Mouse (Mus musculus) B cell, adult (primary cell): Measurements from ENCODE around the gene Syngr4. TPM values are rescaled to one million over a fixed set of nuclear protein-coding genes. Genes with fewer than 3 reads are reported as not detected.

ENCODE experiments used
- total RNA-seq: library from RNA; stranded (reverse); gene quantifications from 4 replicates; pipeline ENCODE4 v1.2.4, GENCODE M21; 2023; ENCODE audit not compliant: inconsistent age

Syngr4 gene
- total RNA-seq: not detected in 4 replicates

DNA sequence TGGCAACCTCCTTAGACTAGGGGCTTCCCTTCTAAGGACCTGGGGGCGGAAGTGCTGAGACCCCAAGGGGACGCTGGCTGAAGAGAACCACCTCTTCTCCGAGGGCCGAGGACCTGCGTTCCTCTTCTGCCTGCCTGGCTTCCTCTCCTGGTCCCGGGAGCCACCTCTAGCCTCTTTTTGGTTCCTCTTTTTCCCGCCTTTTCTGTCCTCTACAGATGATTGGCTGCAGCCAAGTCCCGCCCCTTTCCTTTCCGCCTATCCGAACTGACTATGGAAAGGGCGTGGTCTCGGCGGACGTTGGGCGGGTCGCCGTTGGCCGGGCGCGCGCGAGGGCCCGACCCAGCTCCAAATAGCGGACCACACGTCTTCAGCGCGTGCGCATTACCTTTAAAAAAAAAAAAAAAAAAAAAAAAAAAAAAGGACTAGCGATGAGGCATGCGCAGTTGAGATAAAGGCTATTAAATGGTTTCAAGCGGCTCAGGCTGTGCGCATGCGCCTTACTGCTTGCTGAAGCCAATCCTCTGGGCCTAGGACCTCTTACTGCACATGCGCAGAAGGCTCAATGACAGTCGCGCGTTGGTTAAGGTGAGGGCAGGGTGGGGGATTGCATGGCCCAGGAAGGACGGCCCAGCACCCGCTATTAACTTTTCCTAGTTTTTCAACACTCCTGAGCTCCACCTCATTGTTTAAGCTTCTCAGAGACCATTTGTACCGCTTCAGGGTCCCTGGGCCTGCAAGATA, at the start of gene Syngr4, which contains the start of gene Tmem143:
Gene Syngr4, minus strand, starts transcription at position 198 of the 741 bp plus-strand sequence.
Gene Tmem143, plus strand, starts transcription at position 425 of the 741 bp plus-strand sequence.

DNA sequence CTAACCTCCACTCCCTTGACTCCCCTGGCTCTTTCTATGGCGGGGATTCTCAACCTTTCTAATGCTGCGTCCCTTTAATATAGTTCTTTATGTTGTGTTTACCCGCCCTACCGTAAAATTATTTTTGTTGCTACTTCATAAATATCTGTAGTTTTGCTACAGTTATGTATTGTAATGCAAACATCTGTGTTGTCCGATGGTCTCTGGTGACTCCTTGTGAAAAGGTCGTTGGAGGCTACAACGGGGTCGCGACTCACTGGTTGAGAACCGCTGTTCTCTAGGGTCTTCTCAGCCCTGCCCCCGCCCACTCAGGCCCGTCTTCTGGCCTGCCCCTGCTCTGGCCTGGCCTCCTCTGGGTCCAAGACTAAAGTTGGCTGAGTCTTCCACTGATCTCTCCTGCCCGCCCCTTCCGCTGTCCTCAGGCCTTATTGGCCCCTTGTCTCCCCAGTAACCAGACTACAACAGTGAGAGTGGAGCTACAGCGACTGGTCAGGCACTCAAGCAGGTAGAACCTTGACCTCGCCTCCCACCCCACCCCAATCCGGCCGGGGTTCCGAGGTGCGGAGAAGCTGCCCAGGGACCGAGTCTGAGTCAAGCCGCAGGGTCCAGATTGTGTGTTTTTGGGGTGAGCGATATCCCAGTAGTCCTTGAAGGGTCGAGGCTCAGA, 27.4 kb upstream of the Syngr4 start, which contains the start of gene Ccdc114:
Gene Ccdc114, plus strand, starts transcription at position 311 of the 667 bp plus-strand sequence.

DNA sequence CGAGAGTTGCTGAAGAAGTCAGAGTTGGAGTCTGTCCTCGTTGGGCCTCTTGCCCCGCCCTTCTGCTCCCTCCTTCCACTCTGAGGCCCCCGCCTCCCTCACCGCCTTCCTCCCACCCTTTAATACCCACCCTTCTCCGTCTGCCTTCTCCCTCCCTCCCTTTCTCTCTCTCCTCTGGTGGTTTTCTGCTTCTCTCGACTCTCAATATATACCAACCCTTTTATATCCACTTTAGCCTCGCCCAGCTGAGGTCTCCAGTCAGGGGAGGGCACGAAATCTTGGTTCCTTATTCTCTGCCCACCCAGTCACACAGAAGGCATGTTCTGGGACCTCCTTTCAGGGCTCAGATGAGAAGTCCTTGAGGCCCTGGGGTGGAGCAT, 24.7 kb upstream of the Syngr4 start, which contains the start of gene Emp3:
Gene Emp3, minus strand, starts transcription at position 163 of the 380 bp plus-strand sequence.

DNA sequence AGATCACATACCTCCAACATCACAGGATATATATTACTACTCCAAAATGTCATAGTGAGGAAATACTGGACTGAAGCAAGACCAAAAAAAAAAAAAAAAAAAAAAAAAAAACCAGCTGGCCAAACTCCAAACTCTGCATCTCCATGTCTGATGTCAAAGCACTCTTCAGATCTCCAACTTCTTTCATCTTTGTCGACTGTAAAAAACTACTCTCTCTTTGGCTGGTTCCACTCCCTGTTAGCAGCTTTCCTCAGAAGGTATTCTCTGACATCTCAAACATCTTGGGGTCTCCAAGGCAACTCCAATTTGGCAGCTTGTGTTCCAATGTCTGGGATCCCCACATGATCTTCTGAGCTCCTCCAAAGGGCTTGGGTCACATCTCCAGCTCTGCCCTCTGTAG, 18.2 kb downstream of the Syngr4 start, which contains the start of gene Grin2d:
Gene Grin2d, minus strand, starts transcription at position 101 of the 400 bp plus-strand sequence.

DNA sequence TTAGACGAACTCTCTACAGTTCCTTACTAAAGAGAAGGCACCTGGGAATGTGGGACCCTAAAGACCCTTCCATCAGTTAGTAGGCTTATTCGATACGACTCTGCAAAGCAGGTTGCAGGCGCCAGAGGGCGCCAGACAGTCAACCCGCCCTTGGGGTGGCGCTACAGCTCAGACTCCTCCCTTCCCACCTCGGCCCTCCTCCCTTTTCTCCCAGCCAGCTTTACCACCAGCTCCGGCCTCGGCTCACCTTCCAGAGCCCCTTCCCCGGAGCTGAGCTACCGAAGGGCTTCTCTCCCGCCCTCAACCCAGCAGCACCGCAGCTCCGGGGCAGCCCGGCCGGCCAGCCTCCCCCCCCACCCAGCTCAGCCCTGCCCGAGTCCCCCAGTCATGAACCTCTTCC, 23.9 kb downstream of the Syngr4 start, which contains the start of gene Kdelr1:
Gene Kdelr1, plus strand, starts transcription at position 149 of the 400 bp plus-strand sequence.

Other genes with a start within 250 kb of the Syngr4 start
- not detected in 4 replicates for gene Fut2, start 230.3 kb downstream of the Syngr4 start, total RNA-seq
- 0.42 TPM in 1 of 4 replicates, not detected in the others for gene Ntn5, start 212.7 kb downstream of the Syngr4 start, total RNA-seq
- gene Sec1, start 202.3 kb downstream of the Syngr4 start, total RNA-seq: 0.27 TPM in 1 of 4 replicates, not detected in the others
- not detected in 4 replicates for gene Car11, start 196.9 kb downstream of the Syngr4 start, total RNA-seq
- gene Dbp, start 191.6 kb downstream of the Syngr4 start, total RNA-seq: 17.8 to 20.5 TPM (median 19.0 TPM) in 4 replicates
- 2,003 to 2,338 TPM (median 2,227 TPM) in 4 replicates for gene Rpl18, start 181.3 kb downstream of the Syngr4 start, total RNA-seq
- gene Sphk2, start 178.7 kb downstream of the Syngr4 start, total RNA-seq: 30.8 to 37.6 TPM (median 33.8 TPM) in 4 replicates
- gene Fam83e, start 175.5 kb downstream of the Syngr4 start, total RNA-seq: 0.77 to 1.7 TPM (median 1.3 TPM) in 4 replicates
- gene Spaca4, start 170.9 kb downstream of the Syngr4 start, total RNA-seq: not detected in 4 replicates
- 0.19 to 0.27 TPM (median 0.21 TPM) in 3 of 4 replicates, not detected in the other for gene Lmtk3, start 113.0 kb downstream of the Syngr4 start, total RNA-seq
- gene Sult2b1, start 112.0 kb downstream of the Syngr4 start, total RNA-seq: 1.3 to 1.9 TPM in 2 of 4 replicates, not detected in the others
- 136 to 151 TPM (median 143 TPM) in 4 replicates for gene Cyth2, start 82.1 kb downstream of the Syngr4 start, total RNA-seq
- gene Kcnj14, start 71.9 kb downstream of the Syngr4 start, total RNA-seq: 1.8 to 5.1 TPM (median 3.7 TPM) in 4 replicates
- 26.1 to 38.5 TPM (median 31.5 TPM) in 4 replicates for gene Grwd1, start 65.8 kb downstream of the Syngr4 start, total RNA-seq
- 58.3 to 59.3 TPM (median 58.7 TPM) in 4 replicates for gene Kdelr1, start 23.9 kb downstream of the Syngr4 start, total RNA-seq
- 0.29 to 0.55 TPM (median 0.35 TPM) in 4 replicates for gene Grin2d, start 18.3 kb downstream of the Syngr4 start, total RNA-seq
- gene Tmem143, start 227 bp upstream of the Syngr4 start, total RNA-seq: 5.5 to 10.0 TPM (median 7.1 TPM) in 4 replicates
- gene Emp3, start 24.7 kb upstream of the Syngr4 start, total RNA-seq: 184 to 230 TPM (median 195 TPM) in 4 replicates
- 5.8 to 10.9 TPM (median 8.7 TPM) in 4 replicates for gene Ccdc114, start 27.4 kb upstream of the Syngr4 start, total RNA-seq
- gene Abcc6, start 133.6 kb upstream of the Syngr4 start, total RNA-seq: not detected in 4 replicates
- gene Nomo1, start 137.0 kb upstream of the Syngr4 start, total RNA-seq: 39.4 to 45.3 TPM (median 42.4 TPM) in 4 replicates
- gene Kcnj11, start 204.1 kb upstream of the Syngr4 start, total RNA-seq: not detected in 4 replicates